Mouse (Mus musculus): ENCODE results near the gene Hbs1l. TPM values are rescaled to one million over a fixed set of nuclear protein-coding genes. Genes with fewer than 3 reads are reported as not detected.
"Not testable (repeated sequence)": the region's sequence is repeated elsewhere in the genome, so short reads cannot be mapped to it uniquely, and the experiment has no call there.

Hbs1l gene
- polyA plus RNA-seq, 2 experiments from 2014 or later, result 133 to 141 TPM

GRCm38 (mm10) chr10:21364946-21365345 lies 69.2 kb downstream of the Hbs1l start:
- ATAC-seq, result no peak

DNA sequence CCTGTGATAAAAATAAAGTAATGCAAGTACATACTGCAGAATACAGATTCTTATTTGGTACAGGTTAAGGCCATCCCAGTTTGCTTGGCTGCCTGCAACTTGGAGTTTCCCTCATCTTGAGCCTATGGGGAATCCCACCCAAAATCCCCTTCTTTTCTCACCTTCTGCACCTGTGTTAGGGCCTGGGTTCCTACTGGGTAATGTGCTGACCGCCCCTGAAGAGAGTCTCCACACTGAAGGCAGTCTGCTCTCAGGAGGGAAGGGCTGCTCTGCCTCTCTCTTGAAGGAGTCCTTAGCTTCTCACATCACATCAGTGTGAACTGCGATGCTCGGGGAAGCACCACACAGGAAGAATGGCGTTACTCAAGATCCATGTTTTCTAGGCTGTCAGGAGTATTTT lies 70.1 kb downstream of the Hbs1l start:
- ATAC-seq, result peak; percentile 58

GRCm38 (mm10) chr10:21366471-21366870 lies 70.7 kb downstream of the Hbs1l start:
- peak; percentile 25 for ATAC-seq

DNA sequence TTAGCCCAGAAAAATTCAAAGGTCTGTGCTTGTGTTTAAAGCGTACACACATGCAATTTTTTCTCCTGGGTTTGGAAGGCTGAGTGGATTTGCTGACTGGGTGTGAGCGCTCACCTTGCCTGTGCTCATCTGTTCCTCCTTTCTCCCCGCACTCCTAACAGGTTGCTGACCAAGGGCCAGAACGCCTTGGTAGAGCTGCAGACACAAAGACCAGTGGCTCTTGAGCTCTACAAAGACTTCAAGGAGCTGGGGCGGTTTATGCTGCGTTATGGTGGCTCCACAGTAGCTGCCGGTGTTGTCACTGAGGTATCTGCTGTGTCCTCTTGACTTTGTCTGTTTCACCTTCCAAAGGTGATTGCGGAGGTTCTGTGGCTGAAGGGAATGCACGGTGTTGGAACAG lies 71.7 kb downstream of the Hbs1l start:
- ATAC-seq, result no peak

DNA sequence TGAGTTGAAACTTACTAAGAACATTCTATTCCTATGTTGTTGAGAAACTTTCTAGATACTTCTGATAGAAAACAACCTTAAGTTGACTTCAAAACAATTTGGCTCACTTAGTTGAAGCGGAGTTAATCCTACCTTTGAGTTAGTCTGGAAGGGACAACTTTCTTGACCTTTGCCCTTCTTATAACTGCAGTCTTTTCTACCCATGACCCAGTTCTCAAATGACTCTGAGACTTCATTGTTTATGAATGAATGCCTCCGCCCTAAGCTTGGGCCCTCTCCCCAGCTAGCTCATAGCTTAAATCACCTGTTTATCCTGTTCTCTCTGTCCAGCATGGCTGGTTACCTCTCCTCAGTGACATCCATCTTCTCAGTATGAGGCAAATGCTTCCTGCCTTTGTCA lies 73.8 kb downstream of the Hbs1l start:
- ATAC-seq, result no peak

- ATAC-seq, result no peak
Measured at GRCm38 (mm10) chr10:21372271-21372670, 76.5 kb downstream of the Hbs1l start.

DNA sequence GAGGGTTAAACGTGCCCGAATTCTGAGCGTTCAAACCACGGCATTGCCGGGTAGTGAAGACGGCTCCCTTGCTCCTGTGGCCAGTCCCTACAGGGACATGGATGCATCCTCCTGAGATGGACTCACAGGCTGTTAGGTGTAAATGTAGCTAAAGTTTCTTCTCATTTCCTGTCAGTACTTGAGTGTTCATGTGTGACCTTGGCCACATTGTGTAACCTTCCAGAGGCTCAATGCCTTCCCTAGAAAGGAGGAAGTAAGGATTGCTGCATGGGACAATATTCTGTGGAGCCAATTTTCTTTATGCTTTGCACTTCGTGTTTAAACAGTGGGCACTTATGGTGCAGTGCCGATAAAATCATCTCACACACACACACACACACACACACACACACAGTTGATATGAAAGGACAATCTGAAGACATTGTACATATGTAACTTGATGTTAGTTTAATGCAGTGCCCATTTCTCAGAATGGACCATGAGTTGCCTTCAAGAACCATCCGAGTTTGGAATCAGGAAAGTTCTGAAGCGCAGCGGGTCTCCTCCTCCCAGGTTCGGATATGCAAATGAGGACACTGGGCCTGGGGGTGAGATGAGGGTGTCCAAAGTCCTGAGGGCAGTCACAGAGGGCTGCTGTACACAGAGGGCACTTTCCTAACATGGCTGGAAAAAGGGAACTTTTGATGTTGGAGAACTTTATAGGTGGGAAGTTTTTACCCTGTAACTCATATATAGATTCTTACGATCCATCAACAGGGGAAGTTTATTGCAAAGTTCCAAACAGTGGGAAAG lies 81.1 kb downstream of the Hbs1l start, which contains the start of gene Aldh8a1:
Gene Aldh8a1 (plus strand): TSS at position 610 of the 792 bp plus-strand sequence.
- ATAC-seq, result no peak

DNA sequence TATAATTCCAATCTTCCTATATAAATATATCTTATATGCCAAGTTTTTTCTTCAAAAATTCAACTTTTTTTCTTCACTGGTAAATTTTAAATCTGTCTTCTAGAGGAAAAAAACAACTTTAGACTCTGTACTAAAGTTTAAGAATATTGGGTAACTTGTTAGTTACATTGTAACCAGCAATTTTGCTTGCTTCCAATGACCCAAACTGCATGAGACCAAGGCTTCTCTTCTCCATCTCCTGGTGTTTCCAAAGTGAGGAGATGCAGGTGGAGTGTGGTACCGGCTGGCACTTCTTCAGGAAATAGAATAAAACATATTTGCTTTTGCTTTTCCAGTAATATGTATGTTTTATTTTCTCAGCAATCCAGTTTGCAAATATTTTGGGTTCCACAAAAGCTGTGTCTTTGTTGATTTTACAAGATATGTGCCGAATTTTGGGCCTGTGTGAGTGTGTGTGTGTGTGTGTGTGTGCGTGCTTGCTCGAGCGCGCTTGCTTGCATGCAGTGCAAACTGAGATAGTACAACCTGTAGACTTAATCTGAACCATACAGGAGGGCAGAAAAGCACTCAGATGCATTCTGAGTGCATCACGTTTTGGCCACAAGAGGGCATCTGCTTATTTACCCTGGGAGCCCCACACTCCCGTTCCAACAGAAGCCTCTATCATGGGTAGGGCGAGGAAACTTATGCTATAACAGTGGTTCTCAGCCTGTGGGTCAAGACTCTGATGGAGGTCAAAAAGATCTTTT lies 82.6 kb downstream of the Hbs1l start:
- no peak for ATAC-seq

DNA sequence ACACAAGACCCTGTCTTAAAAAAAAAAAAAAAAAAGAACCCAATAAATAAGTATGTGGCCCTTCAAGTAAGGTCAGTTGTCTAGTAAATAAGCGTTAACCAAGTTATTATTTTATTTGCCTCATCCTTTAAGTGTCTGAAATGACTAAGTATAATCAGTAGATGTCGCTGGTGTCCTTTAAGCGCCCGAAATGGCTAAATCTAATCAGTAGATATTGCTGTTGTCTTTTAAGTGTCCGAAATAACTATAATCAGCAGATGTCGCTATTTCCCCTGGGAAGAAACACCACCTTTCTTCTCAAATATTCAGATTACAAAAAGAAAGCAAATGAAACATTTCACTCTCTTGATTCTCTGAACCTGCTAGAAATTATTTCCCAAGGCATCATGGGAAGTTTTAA lies 87.1 kb downstream of the Hbs1l start:
- ATAC-seq, result peak; percentile 85

GRCm38 (mm10) chr10:21385111-21385663 lies 89.4 kb downstream of the Hbs1l start:
- ATAC-seq, result no peak

GRCm38 (mm10) chr10:21389075-21389474 lies 93.3 kb downstream of the Hbs1l start:
- ATAC-seq, result no peak

GRCm38 (mm10) chr10:21390440-21390839 lies 94.7 kb downstream of the Hbs1l start:
- ATAC-seq, result no peak

DNA sequence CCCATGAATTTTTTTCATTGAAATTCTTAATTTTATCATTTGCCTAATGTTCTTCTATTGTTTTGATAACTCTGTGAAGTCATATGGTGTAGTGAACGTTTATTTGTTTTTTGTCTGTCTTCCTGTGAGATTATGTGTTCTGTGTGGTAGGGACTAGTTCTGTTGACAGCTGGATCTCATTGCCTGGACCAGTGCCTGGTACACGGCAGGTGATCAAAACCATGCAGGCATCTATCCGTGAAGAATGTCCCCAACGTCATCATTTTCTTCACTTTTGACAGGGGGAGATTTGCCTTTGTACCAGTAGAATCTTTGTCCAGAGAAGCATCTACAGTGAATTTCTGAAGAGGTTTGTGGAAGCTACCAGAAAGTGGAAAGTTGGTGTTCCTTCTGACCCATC lies 95.5 kb downstream of the Hbs1l start:
- ATAC-seq, result no peak

GRCm38 (mm10) chr10:21393390-21393789 lies 97.6 kb downstream of the Hbs1l start:
- ATAC-seq, result no peak

- ATAC-seq, result no peak
Measured at GRCm38 (mm10) chr10:21395426-21396139, 99.8 kb downstream of the Hbs1l start.

GRCm38 (mm10) chr10:21398873-21399425 lies 103.2 kb downstream of the Hbs1l start:
- ATAC-seq, result not testable (repeated sequence)

DNA sequence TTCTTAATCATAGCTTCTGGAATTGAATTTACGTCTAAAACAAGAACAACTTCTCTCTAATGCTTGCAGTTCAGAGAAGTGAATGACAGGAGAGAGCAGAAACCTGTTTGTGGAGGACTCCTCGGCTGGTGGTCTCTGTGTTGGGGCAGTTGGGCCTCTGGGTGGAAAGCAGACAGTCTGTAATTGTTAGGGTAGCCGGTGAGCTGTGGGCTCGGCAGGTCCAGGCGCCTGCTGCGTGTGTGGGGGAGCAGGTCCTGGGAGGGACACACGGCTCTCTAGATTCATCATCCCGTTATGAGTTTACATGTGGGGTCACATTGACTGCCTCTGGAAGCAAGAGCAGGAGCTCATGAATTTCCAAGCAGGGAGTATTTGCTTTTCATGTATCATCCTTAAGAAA lies 103.8 kb downstream of the Hbs1l start:
- ATAC-seq, result no peak

GRCm38 (mm10) chr10:21400031-21400430 lies 104.3 kb downstream of the Hbs1l start:
- ATAC-seq, result no peak

DNA sequence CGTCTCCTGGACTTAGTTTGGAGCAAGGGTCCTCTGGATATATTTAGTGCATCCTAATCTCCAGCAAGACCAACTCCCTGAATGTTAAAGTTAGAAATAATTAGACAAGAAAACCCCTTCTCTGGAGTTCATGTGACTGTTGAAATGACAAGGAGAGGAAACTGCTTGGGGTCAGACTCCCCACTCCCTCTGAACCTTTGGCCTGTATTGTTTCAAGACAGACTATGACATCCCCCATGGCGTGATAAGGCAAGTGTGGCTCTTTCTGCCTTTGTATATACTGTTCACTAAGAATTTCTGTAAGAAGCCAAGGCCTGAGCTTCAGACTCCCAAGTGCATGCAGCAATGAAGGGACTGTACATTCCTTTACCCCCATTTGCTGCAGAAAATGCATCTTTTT lies 104.7 kb downstream of the Hbs1l start:
- ATAC-seq, result no peak

DNA sequence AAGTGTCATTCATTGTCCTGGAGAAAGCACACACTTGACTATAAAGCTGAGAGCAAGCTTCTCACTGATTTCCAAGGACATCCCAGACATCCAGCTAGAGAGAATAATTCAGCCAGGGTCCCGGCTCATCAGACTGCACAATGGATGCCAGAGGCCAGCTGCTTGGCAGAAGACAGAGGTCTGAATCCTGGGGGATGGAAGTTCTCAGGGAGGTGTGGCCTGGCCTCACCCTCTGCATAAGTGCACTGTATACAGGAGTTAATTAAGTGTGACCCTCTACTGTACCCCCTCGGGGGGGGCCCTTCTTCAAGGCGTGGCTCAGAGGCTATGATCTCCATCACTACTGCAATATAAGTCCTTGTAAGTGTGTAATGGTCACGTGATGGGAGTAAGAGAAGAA lies 105.5 kb downstream of the Hbs1l start:
- no peak for ATAC-seq

DNA sequence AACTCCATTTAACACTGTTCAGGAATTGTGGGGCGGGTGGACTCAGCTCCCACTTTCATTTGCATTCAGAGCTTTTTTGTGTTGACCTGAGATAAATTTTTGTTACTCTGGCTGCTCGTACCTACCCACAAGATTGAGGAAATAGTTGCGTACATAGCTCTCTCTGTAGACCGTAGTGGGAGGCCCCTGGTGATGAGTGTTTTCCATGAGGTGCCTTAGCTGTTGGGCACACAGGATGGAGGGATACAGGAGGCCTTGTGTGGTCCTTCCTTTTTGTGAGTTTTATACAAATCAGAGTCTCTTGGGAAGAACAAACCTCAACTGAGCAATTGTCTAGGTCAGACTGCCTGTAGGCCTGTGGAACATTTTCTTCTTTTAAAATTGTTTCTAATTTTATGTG lies 109.0 kb downstream of the Hbs1l start:
- no peak for ATAC-seq

GRCm38 (mm10) chr10:21405707-21406534 lies 110.1 kb downstream of the Hbs1l start:
- no peak for ATAC-seq
